Mouse (Mus musculus): Measurements from ENCODE around the gene Htra1. TPM values are rescaled to one million over a fixed set of nuclear protein-coding genes. Genes with fewer than 3 reads are reported as not detected.

The Htra1 gene
- total RNA-seq (2021) = 100 to 1,000 TPM in 1 of 2 experiments, 10 to 100 TPM in 1; 93.5 to 103 TPM
- long read RNA-seq, experiment 1, transcript Htra1-201 (9 exons, 2,041 nt) = major isoform, 235 of 244 reads
- long read RNA-seq, experiment 1, partial matches to known transcripts = 0 of 244 reads
- long read RNA-seq, experiment 1, other reads (novel, unspliced or antisense) = 9 of 244 reads
- long read RNA-seq, experiment 2, transcript Htra1-201 (9 exons, 2,041 nt) = major isoform, 210 of 220 reads
- long read RNA-seq, experiment 2, partial matches to known transcripts = 0 of 220 reads
- long read RNA-seq, experiment 2, other reads (novel, unspliced or antisense) = 10 of 220 reads

DNA sequence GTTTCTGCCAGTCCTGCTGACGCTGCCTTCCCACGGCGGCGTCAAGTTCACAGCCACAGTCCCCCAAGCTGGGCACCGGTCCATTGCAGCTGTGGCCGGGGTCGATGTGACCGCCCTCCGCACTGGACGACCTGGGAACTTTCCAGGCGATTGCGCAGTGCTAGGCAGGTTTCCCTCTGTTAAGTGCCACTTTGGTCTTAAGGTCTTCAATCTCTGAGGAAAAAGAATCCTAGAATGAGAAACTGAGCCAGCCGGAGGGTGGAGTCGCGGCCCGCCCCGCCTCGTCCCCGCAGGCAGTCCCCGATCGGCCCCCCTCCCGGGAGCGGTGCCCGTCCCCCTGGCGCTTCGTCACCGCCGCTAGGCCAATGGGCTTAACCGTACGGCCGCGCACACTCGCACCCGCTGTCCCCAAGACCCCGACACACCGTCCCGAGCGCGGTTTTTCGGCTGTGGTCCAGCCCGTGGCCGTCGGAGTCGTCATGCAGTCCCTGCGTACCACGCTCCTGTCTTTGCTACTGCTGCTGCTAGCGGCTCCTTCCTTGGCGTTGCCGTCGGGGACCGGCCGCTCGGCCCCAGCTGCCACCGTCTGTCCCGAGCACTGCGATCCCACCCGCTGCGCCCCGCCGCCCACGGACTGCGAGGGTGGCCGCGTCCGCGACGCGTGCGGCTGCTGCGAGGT is at the start of gene Htra1:
Htra1 (plus strand) TSS at position 319 of the 679 bp plus-strand sequence.
- peak; percentile 83 for DNase-seq

DNA sequence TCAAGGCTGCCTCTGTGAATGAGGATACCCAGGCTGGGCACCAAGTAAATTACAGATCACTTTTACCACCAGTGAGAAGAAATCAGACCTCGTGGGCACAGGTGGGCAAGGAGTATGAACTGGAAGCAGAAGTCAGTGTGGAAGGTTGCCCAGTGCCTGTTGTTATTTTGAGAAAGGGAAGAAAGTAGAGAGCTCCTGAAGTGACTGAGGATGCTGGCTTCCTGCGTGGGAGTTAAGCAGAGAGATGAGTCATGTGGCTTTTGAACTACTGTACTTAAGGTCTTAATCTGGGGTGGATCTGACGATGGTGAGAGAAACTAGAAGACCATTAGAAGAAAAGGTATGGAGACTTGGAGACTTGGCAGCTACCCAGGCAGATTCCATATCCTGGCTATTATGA is 49.7 kb upstream of the Htra1 start:
- no peak for DNase-seq

DNA sequence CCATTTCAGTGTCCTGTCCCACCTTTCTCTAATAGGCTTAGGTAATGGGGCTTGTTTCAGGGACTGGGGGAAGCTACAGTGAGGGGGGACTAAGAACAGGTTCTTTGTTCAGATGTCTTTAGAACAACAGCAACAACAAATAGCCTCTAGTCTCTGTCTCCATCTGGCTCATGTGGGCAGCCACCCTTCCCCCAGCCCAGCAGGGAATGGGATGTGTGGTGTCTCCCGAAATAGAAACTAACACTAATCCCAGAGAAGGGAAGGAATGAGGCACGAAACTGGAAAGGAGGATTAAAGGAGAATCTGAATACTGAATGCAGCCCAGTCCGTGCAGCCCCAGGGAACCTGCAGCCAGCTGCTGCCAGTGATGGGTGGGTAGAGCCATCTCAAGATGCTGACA is 48.0 kb upstream of the Htra1 start:
- no peak for DNase-seq

DNA sequence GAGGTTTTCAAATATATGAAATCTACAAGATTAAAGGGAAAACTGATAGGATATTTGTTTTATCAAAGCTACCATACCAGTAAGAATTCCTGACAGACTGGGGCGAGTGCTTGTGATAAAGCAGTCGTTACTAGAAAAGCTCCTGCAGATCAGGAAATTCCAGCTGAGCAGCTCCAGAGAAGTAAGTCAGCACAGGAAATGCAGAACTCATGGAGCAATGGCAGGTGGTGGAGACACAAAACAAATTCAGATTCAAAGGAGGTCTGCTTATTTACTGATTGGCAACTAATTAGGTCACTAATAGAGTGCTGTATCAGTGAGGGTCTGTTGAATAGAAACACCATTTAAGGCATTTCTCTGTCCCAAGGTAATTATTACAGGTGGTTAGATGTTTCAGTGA is 45.0 kb upstream of the Htra1 start:
- DNase-seq = no peak

DNA sequence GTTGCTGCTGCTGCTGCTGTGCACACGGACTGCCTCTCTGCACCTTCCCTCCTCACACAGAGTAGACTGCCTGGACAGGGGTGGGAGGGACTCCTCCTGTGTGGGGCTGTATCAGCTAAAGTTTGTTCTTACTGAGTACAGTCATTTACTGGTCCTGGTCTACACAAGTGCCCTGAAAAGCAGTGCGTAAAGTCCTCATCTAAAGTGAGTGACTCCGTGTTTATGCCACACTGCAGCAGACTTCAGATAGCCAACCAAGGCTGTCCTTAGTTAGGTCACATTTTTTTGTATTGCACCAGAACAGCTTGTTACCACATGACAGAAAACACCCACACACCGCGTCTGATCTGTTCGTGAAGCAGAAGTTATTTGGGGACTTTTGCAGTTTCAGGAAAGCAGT is 42.9 kb upstream of the Htra1 start:
- no peak for DNase-seq

DNA sequence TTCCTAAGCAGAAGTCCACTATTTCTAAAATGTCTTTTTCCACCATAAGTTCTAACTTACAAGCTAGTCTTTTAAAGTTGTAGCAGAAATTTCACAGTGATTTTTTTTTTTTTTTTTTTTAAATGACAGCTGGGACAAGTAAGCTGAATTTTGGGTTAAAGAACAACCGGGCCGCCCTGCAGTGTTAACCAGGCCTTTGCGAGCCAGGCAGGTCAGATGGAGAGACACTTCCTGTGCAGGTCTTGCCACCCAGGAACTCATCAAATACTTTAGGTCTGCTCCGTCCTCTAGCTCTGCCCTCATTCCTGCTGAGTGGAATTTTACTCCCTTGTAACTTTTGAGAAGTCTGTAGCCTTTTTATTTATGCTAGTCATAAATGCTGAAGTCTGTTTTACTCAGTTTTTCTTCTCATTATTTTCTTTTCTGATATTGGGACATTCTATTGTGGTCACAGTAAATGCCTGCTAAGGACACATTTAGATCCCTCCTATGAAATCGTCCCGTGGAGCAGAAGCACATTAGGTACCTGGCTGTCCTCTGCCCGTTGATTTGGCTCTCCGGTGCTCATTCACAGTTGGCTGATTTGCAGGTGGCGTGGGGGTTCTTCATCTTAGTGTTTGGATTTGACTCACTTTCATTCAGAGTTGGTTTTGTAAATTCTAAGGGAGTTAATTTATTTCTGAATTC is 40.8 kb upstream of the Htra1 start:
- no peak for DNase-seq

DNA sequence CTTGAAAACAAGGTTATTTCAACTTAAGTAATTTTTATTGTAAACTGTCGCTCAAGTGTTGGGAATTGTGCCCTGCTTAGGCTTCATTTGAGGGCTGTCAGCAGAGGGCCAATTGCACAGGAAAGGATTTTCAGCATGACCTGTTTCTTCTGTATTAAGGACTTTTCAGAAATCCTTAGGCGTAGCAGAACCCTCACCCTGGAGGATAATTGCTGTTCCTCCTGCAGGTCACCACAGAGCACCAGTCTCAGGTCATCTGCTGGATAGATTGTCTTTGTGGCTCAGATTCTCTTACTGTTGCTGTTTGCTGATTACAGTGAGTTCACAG is 40.3 kb upstream of the Htra1 start:
- no peak for DNase-seq

DNA sequence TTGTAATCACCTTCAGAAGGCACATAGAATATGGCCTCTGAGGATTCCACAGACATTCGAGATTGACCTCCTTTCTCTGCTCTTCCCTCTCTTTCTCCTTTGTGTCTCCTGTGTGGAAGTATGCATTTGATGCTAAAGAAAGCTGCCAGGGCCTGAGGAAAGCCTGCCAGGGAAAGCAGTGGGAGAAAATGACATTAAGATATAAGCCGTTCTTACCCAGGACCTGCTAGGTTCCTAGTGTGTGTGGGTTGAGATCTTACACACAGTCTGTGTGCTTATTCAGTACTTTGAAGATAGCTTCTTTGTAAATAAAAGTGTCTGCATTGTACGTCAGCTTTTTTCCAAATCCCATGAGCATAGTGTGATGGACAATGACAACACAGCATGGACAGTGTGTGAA is 39.8 kb upstream of the Htra1 start:
- DNase-seq = no peak

DNA sequence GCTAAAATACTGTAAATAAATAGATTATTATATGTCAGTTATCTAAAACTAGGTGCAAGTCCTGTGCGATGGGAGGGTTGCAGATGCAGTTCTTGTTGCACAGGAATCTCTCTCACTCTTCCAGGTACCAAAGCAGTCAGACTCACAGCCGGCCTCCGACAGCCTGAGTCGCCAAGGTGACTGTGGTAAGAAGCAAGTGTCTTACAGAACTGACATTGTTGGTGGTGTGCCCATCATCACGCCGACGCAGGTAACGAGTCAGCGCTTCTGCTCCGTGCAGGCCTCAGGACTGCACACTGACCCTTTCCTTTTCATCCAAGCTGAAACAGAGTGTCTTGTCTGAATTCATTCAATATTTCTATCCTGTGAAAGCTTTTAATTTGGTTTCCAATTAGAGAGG is 38.7 kb upstream of the Htra1 start:
- no peak for DNase-seq

DNA sequence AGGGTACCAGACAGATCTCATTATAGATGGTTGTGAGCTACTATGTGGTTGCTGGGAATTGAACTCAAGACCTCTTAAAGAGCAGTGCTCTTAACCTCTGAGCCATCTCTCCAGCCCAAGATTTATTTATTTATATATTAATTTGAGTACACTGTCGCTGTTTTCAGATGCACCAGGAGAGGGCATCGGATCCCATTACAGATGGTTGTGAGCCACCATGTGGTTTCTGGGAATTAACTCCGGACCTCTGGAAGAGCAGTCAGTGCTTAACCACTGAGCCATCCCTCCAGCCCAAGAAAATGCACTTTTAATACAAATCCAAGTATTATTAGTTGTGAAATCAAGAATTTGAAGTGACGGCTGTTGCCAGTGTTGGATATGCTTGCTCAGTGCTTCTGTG is 37.5 kb upstream of the Htra1 start:
- DNase-seq = no peak

DNA sequence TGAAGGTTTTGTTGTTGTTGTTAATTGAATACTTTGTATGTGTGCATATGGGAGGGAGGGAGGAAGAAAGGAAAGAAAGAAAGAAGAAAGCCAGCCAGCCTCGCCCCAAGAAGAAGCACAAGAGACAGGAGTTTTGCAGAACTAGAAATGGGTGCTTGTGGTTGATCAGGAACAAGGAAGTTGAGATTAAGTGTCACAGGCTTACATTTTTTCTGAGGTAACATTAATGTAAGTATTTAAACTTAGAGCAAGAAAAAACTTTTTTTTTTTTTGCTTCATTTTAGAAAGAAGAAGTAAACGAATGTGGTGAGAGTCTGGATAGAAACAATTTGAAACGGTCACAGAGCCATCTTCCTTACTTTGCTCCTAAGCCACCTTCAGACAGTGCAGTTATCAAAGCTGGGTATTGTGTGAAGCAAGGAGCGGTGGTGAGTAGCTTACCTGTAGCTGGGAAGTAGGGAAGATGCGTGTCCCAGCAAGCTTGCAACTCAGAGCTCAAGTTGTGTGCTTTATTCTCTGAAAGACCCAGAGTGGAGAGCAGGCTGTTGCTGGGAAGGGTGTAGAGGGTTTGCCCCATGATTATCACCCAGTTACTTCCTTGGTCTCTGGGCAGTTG is 35.6 kb upstream of the Htra1 start:
- no peak for DNase-seq

DNA sequence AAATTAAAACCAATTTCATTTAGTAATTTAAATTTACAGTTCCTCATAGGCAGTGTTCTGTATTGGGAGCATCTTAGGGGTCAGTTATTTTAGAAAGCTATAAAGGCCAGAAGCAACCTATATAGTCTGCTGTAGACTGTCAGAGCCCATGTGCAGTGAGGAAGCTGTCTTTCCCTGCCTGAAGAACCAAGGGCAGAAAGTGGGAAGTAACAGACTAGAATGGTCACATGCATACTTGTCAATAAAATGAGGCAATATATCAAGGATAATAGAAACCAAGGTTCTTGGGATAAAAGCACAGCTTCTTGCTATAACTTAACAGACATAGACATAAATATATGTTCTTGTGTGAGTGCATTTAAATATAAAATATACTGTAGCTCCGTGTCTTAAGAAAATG is 33.0 kb upstream of the Htra1 start:
- no peak for DNase-seq

DNA sequence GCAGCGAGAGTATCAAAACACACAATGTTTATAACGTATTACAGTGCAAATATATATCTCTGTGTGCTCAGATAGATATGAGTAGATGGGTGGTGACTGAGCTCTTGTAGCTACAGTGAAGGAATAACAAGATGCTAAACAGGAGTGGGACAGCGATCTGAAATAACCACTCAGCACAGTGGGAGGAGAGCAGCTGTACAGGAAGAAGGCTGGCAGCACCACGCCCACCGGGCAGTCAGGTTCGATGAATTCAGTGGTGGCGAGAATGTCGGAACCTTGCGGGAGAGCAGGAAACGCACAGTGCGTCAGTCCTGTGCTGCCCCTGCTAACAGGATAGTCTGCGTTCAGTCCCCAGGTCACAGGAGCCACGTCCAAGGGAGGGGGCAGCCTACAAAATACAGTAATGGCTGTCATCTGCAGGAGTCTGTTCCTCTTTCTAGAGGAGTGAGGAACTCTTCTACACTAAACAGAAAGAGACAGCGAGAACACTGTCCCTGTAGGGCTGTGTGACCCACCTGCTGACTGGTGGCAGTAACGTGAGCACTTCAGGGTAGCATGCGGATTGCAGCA is 32.3 kb upstream of the Htra1 start:
- DNase-seq = no peak

DNA sequence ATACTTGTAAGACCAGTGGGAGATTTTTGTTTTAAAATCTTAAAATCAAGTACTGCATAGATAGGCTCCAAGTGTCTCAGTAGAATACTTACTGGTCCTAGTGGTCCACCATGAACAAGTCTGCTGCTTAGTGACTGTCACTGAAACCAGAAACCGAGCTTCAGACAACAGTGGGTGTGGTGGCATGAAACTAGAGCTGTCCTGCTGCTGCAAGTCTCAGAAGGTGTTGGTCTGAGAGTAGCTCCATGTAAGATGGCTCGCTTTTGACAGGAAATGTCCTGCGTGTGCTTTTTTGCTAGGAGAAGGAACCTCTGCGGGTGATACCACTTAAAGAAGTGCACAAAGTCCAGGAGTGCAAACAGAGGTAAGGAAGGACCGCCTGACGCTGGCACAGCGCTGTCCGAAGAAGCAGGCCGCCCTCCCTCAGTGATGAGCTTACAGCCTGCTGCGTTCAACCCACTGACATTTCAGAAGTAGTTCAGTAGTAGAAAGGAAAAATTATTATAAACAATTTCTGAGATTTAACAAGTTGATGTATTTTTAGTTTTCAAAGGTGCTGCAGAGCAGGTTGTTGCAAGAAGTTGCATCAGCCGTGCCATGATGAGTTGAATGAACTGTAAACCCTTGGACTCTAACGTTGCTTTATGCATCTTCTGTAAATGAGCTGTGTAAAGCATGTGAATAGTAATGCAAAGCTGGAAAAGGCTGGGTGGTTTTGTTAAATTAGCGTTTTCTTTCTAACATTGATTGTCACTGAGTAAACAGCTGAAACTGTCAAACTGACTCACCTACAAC is 31.1 kb upstream of the Htra1 start:
- no peak for DNase-seq

DNA sequence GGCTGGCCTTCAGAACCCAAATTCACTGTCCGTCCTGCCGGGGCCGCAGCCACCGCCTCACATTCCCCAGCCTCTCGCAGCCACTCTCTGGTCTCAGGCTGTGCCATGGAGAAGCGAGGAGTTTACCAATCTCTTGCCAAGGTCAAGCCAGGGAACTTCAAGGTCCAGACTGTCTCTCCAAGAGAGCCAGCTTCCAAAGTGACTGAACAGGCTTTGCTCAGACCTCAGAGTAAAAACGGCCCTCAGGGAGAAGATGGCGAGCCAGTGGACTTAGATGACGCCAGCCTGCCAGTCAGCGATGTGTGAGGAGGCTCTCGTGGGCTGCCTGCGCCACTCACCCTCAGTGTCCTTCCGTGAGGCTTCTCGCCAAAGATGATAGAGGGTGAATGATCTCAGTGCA is 25.1 kb upstream of the Htra1 start:
- no peak for DNase-seq

DNA sequence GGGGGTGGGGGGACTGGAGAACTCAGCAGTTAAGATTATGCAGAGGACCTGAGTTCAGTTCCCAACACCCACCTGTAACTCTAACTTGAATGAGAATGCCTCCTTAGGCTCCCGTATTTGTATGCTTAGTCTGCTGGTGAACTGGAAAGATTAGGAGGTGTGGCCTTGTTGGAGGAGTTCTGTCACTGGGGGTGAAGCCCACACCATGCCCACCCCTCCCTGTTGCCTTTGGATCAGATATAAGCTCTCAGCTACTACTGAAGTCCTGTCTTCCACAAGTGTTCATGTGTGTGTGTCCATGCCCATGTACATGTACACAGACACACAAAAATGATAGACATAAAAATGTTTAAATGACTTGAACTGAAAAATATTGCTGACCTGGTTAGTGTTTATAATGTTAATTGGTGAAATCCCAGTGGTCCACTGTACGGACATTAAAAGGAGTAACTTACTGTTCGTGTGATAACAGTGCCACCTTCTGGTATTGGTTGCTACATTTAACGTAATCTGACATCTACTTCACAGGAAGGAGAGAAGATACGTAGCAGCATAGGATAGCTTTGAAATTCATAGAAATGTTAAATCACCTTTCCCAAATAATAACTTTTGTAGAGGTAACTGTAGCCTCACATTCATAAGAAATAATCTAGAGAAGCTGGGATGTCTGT is 21.1 kb upstream of the Htra1 start:
- DNase-seq = no peak

DNA sequence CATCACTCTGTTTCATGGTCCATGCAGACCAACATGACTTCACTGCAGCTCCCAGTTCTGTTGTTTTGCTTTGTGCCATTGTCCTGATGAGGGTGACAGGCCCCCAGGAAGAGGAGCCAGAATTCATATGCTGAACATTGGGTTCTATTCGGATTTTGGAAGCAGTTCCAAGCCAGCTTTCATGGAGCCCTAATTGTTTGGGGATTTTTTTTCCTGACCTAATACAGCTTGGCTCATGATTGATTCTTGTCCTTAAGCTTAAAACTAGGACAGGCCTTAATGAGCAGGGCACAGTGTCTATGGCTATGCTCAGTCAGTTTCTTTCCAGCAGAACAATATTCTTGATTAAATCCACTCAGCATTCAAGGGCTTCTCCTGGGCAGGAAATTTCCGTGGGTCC is 17.7 kb upstream of the Htra1 start:
- no peak for DNase-seq

DNA sequence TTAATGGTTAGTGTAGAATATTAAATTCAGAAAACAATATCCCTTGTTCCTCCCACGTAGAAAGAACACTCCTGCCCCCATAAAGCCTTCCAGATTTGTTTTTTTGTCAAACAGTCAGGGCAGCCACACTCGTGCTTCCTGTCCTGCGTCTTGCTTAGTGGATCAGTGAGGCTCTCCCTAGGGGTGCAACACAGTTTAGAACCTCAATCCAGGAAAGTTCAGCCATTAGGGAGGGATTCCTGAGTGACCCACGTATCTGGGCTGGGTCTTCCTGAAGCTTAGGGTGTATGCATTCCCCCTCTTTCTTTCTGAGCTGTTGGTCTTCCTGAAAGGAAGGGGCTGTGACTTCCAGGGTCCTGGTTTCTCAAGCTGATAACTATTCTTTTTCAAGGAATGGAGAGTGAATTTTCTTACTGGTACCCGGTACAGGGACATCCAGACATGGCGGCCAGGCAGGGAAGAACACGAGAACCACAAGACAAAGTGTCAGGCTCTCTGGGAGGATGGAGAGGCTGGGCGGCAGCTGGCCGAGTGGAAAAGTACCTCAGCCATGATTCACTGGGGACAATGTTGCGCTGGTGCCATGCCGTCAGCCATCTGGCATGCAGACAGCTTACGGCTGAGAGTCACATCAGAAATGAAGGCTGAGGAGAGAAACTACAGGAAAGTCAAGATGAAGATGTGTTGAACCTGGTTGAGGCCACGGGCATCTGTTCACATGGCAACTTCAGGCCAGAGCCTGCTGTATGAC is 12.8 kb upstream of the Htra1 start:
- no peak for DNase-seq

DNA sequence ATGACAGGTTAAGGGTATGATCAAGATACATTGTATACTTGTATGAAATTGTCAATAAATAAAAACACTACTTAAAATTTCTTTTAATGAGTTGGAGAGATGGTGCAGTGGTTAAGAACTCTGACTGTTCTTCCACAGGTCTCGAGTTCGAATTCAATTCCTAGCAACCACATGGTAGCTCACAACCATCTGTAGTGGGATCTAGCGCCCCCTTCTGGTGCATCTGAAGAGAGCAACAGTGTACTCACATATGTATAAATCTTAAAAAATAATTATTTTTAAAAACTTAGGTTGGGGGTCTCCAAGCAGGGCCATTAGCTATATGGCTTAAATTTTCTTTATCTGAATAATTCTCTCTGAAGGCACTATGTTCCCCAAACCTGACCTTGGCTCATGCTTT is 5.5 kb upstream of the Htra1 start:
- no peak for DNase-seq

DNA sequence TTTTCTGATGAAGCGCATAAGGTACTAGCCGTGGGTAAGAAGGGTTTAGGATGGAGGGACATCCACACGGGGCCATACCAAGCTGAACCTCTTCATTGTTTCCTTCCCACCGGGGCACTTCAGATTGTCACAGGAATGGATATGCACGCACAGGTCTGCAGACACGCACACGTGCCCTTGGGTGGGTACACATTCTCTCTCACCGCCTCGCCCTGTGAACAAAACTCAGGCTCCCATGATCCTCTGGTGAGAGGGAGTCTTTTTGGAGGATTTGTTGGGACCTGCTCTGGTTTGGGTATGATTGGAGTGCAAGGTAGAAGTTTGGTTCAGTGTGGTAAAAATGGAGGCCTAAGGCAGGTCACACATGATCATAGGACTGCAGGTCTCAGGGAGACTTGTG is 3.0 kb upstream of the Htra1 start:
- no peak for DNase-seq

DNA sequence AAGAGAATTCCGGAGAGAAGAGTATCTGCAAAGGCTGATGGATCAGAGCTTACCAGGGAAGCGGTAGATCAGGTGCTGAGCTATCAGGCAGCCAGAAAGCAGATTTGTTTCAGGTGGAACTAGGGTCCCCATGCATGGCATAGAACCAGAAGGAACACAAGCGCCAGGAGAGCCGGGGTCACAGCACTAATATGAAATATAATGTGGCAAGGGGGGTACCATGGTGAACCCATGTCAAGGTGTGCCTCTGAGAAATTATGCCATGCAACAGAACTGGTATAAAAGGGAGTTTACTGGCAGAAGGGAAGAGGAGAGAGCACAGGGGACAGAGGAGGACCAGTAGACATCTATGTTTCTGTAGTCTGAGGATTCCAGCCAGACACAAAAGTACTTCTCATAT is 1.3 kb upstream of the Htra1 start:
- DNase-seq = no peak

Data from gastrocnemius, postnatal 10 days (tissue).